Mouse (Mus musculus) lung, postnatal 0 days (tissue): ENCODE data around the gene Chdh. TPM values are rescaled to one million over a fixed set of nuclear protein-coding genes. Genes with fewer than 3 reads are reported as not detected.
A peak's percentile ranks its signal among the peaks of the same experiment; 100 is the strongest.

Experiments used
- ATAC-seq: fragments of 200-750 bp; cut with Nextera tagmentation; 2 replicates; pipeline ENCODE4 v1.8.0; 2017; ENCODE audit warnings: moderate library complexity
- DNase-seq: peaks from one replicate; pipeline ENCODE4 v3.0.0-alpha.2; 2016; ENCODE audit warnings: low spot score
- H3K27ac ChIP-seq: fragments of 300-500 bp; sonication (generic); 2 replicates; pipeline ENCODE4 v1.5.1; 2014; ENCODE audit warnings: antibody characterized with exemption, mild to moderate bottlenecking, low read length, mixed read lengths
- H3K27me3 ChIP-seq: fragments of 300-500 bp; sonication (generic); replicated peaks from 2 replicates; pipeline ENCODE4 v1.6.1; 2014; ENCODE audit warnings: low read length, mixed read lengths; ENCODE audit not compliant: insufficient read depth
- H3K36me3 ChIP-seq: fragments of 300-500 bp; sonication (generic); 2 replicates; pipeline ENCODE4 v1.6.1; 2014; ENCODE audit warnings: low read length, mixed read lengths; ENCODE audit not compliant: insufficient read depth
- H3K4me1 ChIP-seq: fragments of 300-500 bp; sonication (generic); 2 replicates; pipeline ENCODE4 v1.6.1; 2014; ENCODE audit warnings: antibody characterized with exemption, low read depth, low read length, mixed read lengths; ENCODE audit not compliant: insufficient read depth
- H3K4me2 ChIP-seq: fragments of 300-500 bp; sonication (generic); replicated peaks from 2 replicates; pipeline ENCODE4 v1.6.1; 2014; ENCODE audit warnings: low read depth, mild to moderate bottlenecking, low read length, moderate library complexity, mixed read lengths
- H3K4me3 ChIP-seq: fragments of 300-500 bp; sonication (generic); 2 replicates; pipeline ENCODE4 v1.5.1; 2014; ENCODE audit warnings: low read depth, low read length
- H3K9ac ChIP-seq: fragments of 300-500 bp; sonication (generic); replicated peaks from 2 replicates; pipeline ENCODE4 v1.6.1; 2014; ENCODE audit warnings: low read depth, mild to moderate bottlenecking
- H3K9me3 ChIP-seq: fragments of 300-500 bp; sonication (generic); 2 replicates; pipeline ENCODE4 v1.6.1; 2016; ENCODE audit warnings: low read length, mixed read lengths
- CTCF ChIP-seq: IDR thresholded peaks from 2 replicates; pipeline ENCODE4 v1.5.1; 2016; ENCODE audit warnings: antibody characterized with exemption, mild to moderate bottlenecking
- EP300 ChIP-seq: IDR thresholded peaks from 2 replicates; pipeline ENCODE4 v1.6.1; 2016; ENCODE audit warnings: antibody characterized with exemption, mild to moderate bottlenecking, control low read depth
- WGBS: fragments of 180-500 bp; shearing (Covaris S2); extraction: QIAGEN DNeasy Blood & Tissue Kit; methylation state at CpG from one replicate; pipeline ENCODE4 v1.1.7; 2014; 5-methylcytosine and 5-hydroxymethylcytosine counted together
- polyA plus RNA-seq: library from polyadenylated mRNA; unstranded; fragments of >200 nt; fragmentation: Nextera tagmentation; extraction: Ambion mirVana; gene quantifications from 2 replicates; pipeline ENCODE4 v1.2.1, GENCODE M21; 2015

Chdh gene
- polyA plus RNA-seq, 1 experiment from 2014 or later = 0.80 TPM

GRCm38 (mm10) chr14:29978254-29979204 lies 30.3 kb upstream of the Chdh start, which contains the start of gene Actr8:
Actr8 (plus strand) TSS chr14:29978337.
- H3K36me3 ChIP-seq = peaks cover 21% of the 10 kb centered on the region; the same call in 1 of the 2 replicates
- H3K27ac ChIP-seq = peak within 1 kb of the TSS; percentile 89
- WGBS = under 1% methylated on average over 33 of the region's 44 CpGs
- peaks cover 9% of the 10 kb centered on the region; the same call in 1 of the 2 replicates for H3K4me1 ChIP-seq
- H3K9ac ChIP-seq = peak within 1 kb of the TSS; percentile 80
- H3K4me2 ChIP-seq = peak within 1 kb of the TSS; percentile 52
- ATAC-seq = peak; percentile 98
- H3K27me3 ChIP-seq = no peaks in the 10 kb centered on the region
- no peaks in the 10 kb centered on the region for H3K9me3 ChIP-seq
- H3K4me3 ChIP-seq = peak within 1 kb of the TSS; percentile 63
- DNase-seq = peak; percentile 95
- TF ChIP-seq CTCF (no peak), EP300 (no peak)

- Histone ChIP-seq H3K4me1 (peaks cover 9% of the 10 kb centered on the region; the same call in 1 of the 2 replicates), H3K4me2 (no peak overlapping the region), H3K9me3 (no peaks in the 10 kb centered on the region), H3K9ac (no peak overlapping the region), H3K27ac (no peak overlapping the region), H3K4me3 (no peak overlapping the region), H3K27me3 (no peaks in the 10 kb centered on the region), H3K36me3 (peaks cover 25% of the 10 kb centered on the region; the same call in 1 of the 2 replicates)
- WGBS = 95% methylated on average over 10 of the region's 10 CpGs
- DNase-seq (peak; percentile 55), ATAC-seq (no peak)
- TF ChIP-seq CTCF (peak; percentile 64), EP300 (no peak)
Measured at GRCm38 (mm10) chr14:29980447-29981205, 28.2 kb upstream of the Chdh start.

- H3K36me3 ChIP-seq = peaks cover 68% of the 10 kb centered on the region
- no peak overlapping the region for H3K27ac ChIP-seq
- H3K27me3 ChIP-seq = no peaks in the 10 kb centered on the region
- H3K4me3 ChIP-seq = no peak overlapping the region
- DNase-seq = no peak
- 88% methylated on average over 4 of the region's 4 CpGs for WGBS
- no peak for ATAC-seq
- no peaks in the 10 kb centered on the region for H3K4me1 ChIP-seq
- no peak overlapping the region for H3K9ac ChIP-seq
- TF ChIP-seq CTCF = no peak
- no peak for TF ChIP-seq EP300
- no peaks in the 10 kb centered on the region for H3K9me3 ChIP-seq
- H3K4me2 ChIP-seq = no peak overlapping the region
Measured at GRCm38 (mm10) chr14:29986096-29986495, 22.7 kb upstream of the Chdh start.

- peaks cover 77% of the 10 kb centered on the region for H3K36me3 ChIP-seq
- ATAC-seq = no peak
- no peaks in the 10 kb centered on the region for H3K9me3 ChIP-seq
- no peaks in the 10 kb centered on the region for H3K27me3 ChIP-seq
- DNase-seq = no peak
- 92% methylated on average over 6 of the region's 6 CpGs for WGBS
- H3K4me2 ChIP-seq = no peak overlapping the region
- H3K27ac ChIP-seq = no peak overlapping the region
- H3K4me1 ChIP-seq = no peaks in the 10 kb centered on the region
- H3K4me3 ChIP-seq = no peak overlapping the region
- H3K9ac ChIP-seq = no peak overlapping the region
- TF ChIP-seq EP300 (no peak), CTCF (no peak)
Measured at GRCm38 (mm10) chr14:29987276-29987675, 21.5 kb upstream of the Chdh start.

- 90% methylated on average over 9 of the region's 9 CpGs for WGBS
- no peaks in the 10 kb centered on the region for H3K27me3 ChIP-seq
- ATAC-seq (no peak), DNase-seq (no peak)
- no peaks in the 10 kb centered on the region for H3K9me3 ChIP-seq
- no peak overlapping the region for H3K4me3 ChIP-seq
- no peak overlapping the region for H3K9ac ChIP-seq
- no peak overlapping the region for H3K4me2 ChIP-seq
- H3K4me1 ChIP-seq = no peaks in the 10 kb centered on the region
- no peak overlapping the region for H3K27ac ChIP-seq
- peaks cover 78% of the 10 kb centered on the region for H3K36me3 ChIP-seq
- TF ChIP-seq EP300 (no peak), CTCF (no peak)
Measured at GRCm38 (mm10) chr14:29987739-29988138, 21.1 kb upstream of the Chdh start.

- DNase-seq = no peak
- no peaks in the 10 kb centered on the region for H3K4me1 ChIP-seq
- no peak overlapping the region for H3K9ac ChIP-seq
- no peaks in the 10 kb centered on the region for H3K27me3 ChIP-seq
- H3K27ac ChIP-seq = no peak overlapping the region
- TF ChIP-seq EP300 (no peak), CTCF (no peak)
- no peak overlapping the region for H3K4me3 ChIP-seq
- H3K4me2 ChIP-seq = no peak overlapping the region
- H3K36me3 ChIP-seq = peaks cover 79% of the 10 kb centered on the region
- no peak for ATAC-seq
- WGBS = 94% methylated on average over 4 of the region's 4 CpGs
- no peaks in the 10 kb centered on the region for H3K9me3 ChIP-seq
Measured at GRCm38 (mm10) chr14:29988337-29988736, 20.5 kb upstream of the Chdh start.
